Mouse (Mus musculus): ENCODE data around the gene Fam234b.

The Fam234b gene

GRCm38 (mm10) chr6:135178599-135178998 lies 19.2 kb upstream of the Fam234b start:
- in situ Hi-C loops (cut with MboI, MseI) = no loop called here

- in situ Hi-C loops (cut with MboI, MseI) = no loop called here
Measured at GRCm38 (mm10) chr6:135182925-135183324, 14.9 kb upstream of the Fam234b start.

- in situ Hi-C loops (cut with MboI, MseI) = no loop called here
Measured at GRCm38 (mm10) chr6:135183961-135184360, 13.8 kb upstream of the Fam234b start.

GRCm38 (mm10) chr6:135187076-135187917 lies 10.5 kb upstream of the Fam234b start:
- in situ Hi-C loops (cut with MboI, MseI) = no loop called here

- in situ Hi-C loops (cut with MboI, MseI) = no loop called here
Measured at GRCm38 (mm10) chr6:135188629-135189028, 9.1 kb upstream of the Fam234b start.

- in situ Hi-C loops (cut with MboI, MseI) = no loop called here
Measured at GRCm38 (mm10) chr6:135190122-135190521, 7.7 kb upstream of the Fam234b start.

- in situ Hi-C loops (cut with MboI, MseI) = no loop called here
Measured at GRCm38 (mm10) chr6:135191906-135192305, 5.9 kb upstream of the Fam234b start.

GRCm38 (mm10) chr6:135192993-135193392 lies 4.8 kb upstream of the Fam234b start:
- in situ Hi-C loops (cut with MboI, MseI) = no loop called here

- in situ Hi-C loops (cut with MboI, MseI) = no loop called here
Measured at GRCm38 (mm10) chr6:135193733-135194132, 4.0 kb upstream of the Fam234b start.

- in situ Hi-C loops (cut with MboI, MseI) = no loop called here
Measured at GRCm38 (mm10) chr6:135194907-135195306, 2.9 kb upstream of the Fam234b start.

GRCm38 (mm10) chr6:135196707-135197106 lies 1.1 kb upstream of the Fam234b start:
- in situ Hi-C loops (cut with MboI, MseI) = no loop called here

GRCm38 (mm10) chr6:135197446-135197845 lies 331 bp upstream of the Fam234b start:
- in situ Hi-C loops (cut with MboI, MseI) = no loop called here

GRCm38 (mm10) chr6:135198726-135199125 lies 949 bp downstream of the Fam234b start:
- in situ Hi-C loops (cut with MboI, MseI) = no loop called here

- in situ Hi-C loops (cut with MboI, MseI) = no loop called here
Measured at GRCm38 (mm10) chr6:135200122-135200957, 2.6 kb downstream of the Fam234b start.

- in situ Hi-C loops (cut with MboI, MseI) = no loop called here
Measured at GRCm38 (mm10) chr6:135202668-135203067, 4.9 kb downstream of the Fam234b start.

GRCm38 (mm10) chr6:135203737-135204136 lies 6.0 kb downstream of the Fam234b start:
- in situ Hi-C loops (cut with MboI, MseI) = no loop called here

GRCm38 (mm10) chr6:135204869-135205268 lies 7.1 kb downstream of the Fam234b start:
- in situ Hi-C loops (cut with MboI, MseI) = no loop called here

GRCm38 (mm10) chr6:135205802-135206201 lies 8.0 kb downstream of the Fam234b start:
- in situ Hi-C loops (cut with MboI, MseI) = no loop called here

GRCm38 (mm10) chr6:135206909-135207308 lies 9.1 kb downstream of the Fam234b start:
- in situ Hi-C loops (cut with MboI, MseI) = no loop called here

GRCm38 (mm10) chr6:135211169-135211568 lies 13.4 kb downstream of the Fam234b start:
- in situ Hi-C loops (cut with MboI, MseI) = no loop called here

- in situ Hi-C loops (cut with MboI, MseI) = no loop called here
Measured at GRCm38 (mm10) chr6:135212666-135213065, 14.9 kb downstream of the Fam234b start.

GRCm38 (mm10) chr6:135218330-135218729 lies 20.6 kb downstream of the Fam234b start:
- in situ Hi-C loops (cut with MboI, MseI) = no loop called here

GRCm38 (mm10) chr6:135219916-135220315 lies 22.1 kb downstream of the Fam234b start:
- in situ Hi-C loops (cut with MboI, MseI) = no loop called here
